In the genomic region with DNA sequence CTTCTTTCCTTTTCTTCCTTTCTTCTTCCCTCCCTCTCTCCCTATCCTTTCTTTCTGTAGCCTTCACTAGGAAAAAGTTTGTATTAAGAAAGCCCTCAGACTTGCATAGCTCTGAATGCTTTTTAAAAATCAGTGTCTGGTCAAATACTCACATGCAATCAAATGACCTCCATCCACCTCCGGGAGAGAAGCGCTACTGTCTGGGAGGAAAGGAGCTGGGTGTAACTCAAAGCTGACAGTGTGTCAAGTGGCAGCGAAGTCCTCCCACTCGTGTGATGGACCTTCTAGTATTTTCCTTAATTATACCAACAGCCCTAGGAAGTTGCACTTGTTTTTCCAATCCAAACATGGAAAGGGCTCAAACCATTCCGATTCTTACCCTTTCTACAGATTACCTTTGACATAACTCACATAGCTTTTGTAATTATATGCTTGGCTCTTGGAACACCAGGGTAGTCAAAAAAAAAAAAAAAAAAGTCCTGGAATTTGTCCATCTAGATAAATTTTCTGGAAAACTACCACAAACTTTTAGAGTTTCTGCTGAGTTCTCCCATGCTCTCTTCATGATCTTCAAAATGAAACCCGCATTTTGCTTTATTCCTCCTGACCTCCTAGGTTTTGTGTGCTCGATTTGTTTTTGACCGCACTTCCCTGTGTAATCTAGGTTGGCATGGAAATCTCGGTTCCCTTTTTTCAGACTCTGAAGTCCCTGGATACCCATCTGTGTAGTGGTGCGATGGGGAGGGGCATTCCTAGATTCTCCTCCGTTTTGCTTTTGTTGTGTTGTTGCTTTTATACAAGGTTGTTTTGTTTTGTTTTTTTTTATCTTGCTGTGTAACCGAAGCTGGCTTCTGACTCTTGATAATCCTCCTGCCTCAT, we compare ENCODE assay signal across 8 mouse cellular contexts. TPM values are rescaled to one million over a fixed set of nuclear protein-coding genes. Genes with fewer than 3 reads are reported as not detected.
DNase-seq lines count a peak whose midpoint lies in the region; ATAC-seq lines count a peak whose summit lies in the region.

A gene (minus strand): TSS at position 272 of the 879 bp plus-strand sequence.

- no peaks in the 10 kb centered on the region for H3K9me3 ChIP-seq in lung, embryonic 15.5 days
- 0 out of 2 replicates have a peak, but pooled peaks cover 6% of the 10 kb centered on the region for H3K9me3 ChIP-seq in embryonic facial prominence, embryonic 12.5 days
- no peaks in the 10 kb centered on the region for H3K9me3 ChIP-seq in heart, embryonic 12.5 days (replicated peaks)
- 0 out of 2 replicates have a peak, but pooled peaks cover 3% of the 10 kb centered on the region for H3K9me3 ChIP-seq in neural tube, embryonic 14.5 days (ENCODE audit: control insufficient read depth, low read length)

- H3K4me3 ChIP-seq in lung, embryonic 15.5 days, result peak within 1 kb of the TSS; percentile 73
- H3K4me3 ChIP-seq in embryonic facial prominence, embryonic 12.5 days, result peak within 1 kb of the TSS; percentile 80
- H3K4me3 ChIP-seq in heart, embryonic 12.5 days, result peak within 1 kb of the TSS; percentile 72
- peak within 1 kb of the TSS; percentile 52 for H3K4me3 ChIP-seq in neural tube, embryonic 14.5 days (ENCODE audit: low read depth, low read length)

- intact Hi-C loops in left cerebral cortex, postnatal 25 days (cut with DNase I), result loop anchor here (5.0 kb wide), 2 partner anchors 98 to 148 kb away; a partner anchor contains a TSS

- no peaks in the 10 kb centered on the region for H3K27me3 ChIP-seq in lung, embryonic 15.5 days
- no peaks in the 10 kb centered on the region for H3K27me3 ChIP-seq in embryonic facial prominence, embryonic 12.5 days
- H3K27me3 ChIP-seq in heart, embryonic 12.5 days (replicated peaks), result no peaks in the 10 kb centered on the region
- no peaks in the 10 kb centered on the region for H3K27me3 ChIP-seq in neural tube, embryonic 14.5 days (ENCODE audit: control insufficient read depth, insufficient read depth, low read length)

- no peaks in the 10 kb centered on the region for H3K36me3 ChIP-seq in lung, embryonic 15.5 days
- no peaks in the 10 kb centered on the region for H3K36me3 ChIP-seq in embryonic facial prominence, embryonic 12.5 days
- H3K36me3 ChIP-seq in heart, embryonic 12.5 days, result no peaks in the 10 kb centered on the region
- H3K36me3 ChIP-seq in neural tube, embryonic 14.5 days (ENCODE audit: control insufficient read depth, insufficient read depth, low read length), result no peaks in the 10 kb centered on the region

- no peak for DNase-seq in lung, postnatal 4 days
- DNase-seq in left cerebral cortex, postnatal 25 days (ENCODE audit: low spot score in 2 of 2), result no peak
- no peak for DNase-seq in cerebellum, postnatal 36 days
- DNase-seq in right cerebral cortex, postnatal 36 days (ENCODE audit: low spot score in 2 of 2), result no peak

- 79% methylated on average over 12 of the region's 12 CpGs for WGBS in lung, embryonic 15.5 days
- WGBS in embryonic facial prominence, embryonic 12.5 days, result 88% methylated on average over 12 of the region's 12 CpGs
- WGBS in heart, embryonic 12.5 days, result 76% methylated on average over 12 of the region's 12 CpGs
- WGBS in neural tube, embryonic 14.5 days, result 89% methylated on average over 12 of the region's 12 CpGs

- H3K4me2 ChIP-seq in lung, embryonic 15.5 days, result peak within 1 kb of the TSS; percentile 93
- peak within 1 kb of the TSS; percentile 86 for H3K4me2 ChIP-seq in embryonic facial prominence, embryonic 12.5 days (replicated peaks)
- H3K4me2 ChIP-seq in heart, embryonic 12.5 days, result peak within 1 kb of the TSS; percentile 79
- peak within 1 kb of the TSS; percentile 77 for H3K4me2 ChIP-seq in neural tube, embryonic 14.5 days (ENCODE audit: low read depth, low read length)

- no peaks in the 10 kb centered on the region for H3K4me1 ChIP-seq in lung, embryonic 15.5 days
- H3K4me1 ChIP-seq in embryonic facial prominence, embryonic 12.5 days, result no peaks in the 10 kb centered on the region
- H3K4me1 ChIP-seq in heart, embryonic 12.5 days (replicated peaks), result peaks cover 15% of the 10 kb centered on the region
- H3K4me1 ChIP-seq in neural tube, embryonic 14.5 days (ENCODE audit: control insufficient read depth, insufficient read depth, low read length), result no peaks in the 10 kb centered on the region

- peak within 1 kb of the TSS; percentile 76 for H3K9ac ChIP-seq in lung, embryonic 15.5 days
- H3K9ac ChIP-seq in embryonic facial prominence, embryonic 12.5 days, result peak within 1 kb of the TSS; percentile 77
- peak within 1 kb of the TSS; percentile 84 for H3K9ac ChIP-seq in heart, embryonic 12.5 days
- peak within 1 kb of the TSS; percentile 66 for H3K9ac ChIP-seq in neural tube, embryonic 14.5 days (replicated peaks; ENCODE audit: low read depth, low read length)

- peak within 1 kb of the TSS; percentile 81 for H3K27ac ChIP-seq in lung, embryonic 15.5 days
- H3K27ac ChIP-seq in embryonic facial prominence, embryonic 12.5 days, result peak within 1 kb of the TSS; percentile 80
- H3K27ac ChIP-seq in heart, embryonic 12.5 days (ENCODE audit: poor library complexity, severe bottlenecking), result peak within 1 kb of the TSS; percentile 82
- peak within 1 kb of the TSS; percentile 36; the same call in 1 of the 2 replicates for H3K27ac ChIP-seq in neural tube, embryonic 14.5 days (ENCODE audit: low read depth, low read length)

- no peak for ATAC-seq in lung, embryonic 15.5 days (ENCODE audit: borderline replicate concordance, extremely low read depth, low FRiP score, low TSS enrichment)
- no peak for ATAC-seq in embryonic facial prominence, embryonic 12.5 days (ENCODE audit: insufficient number of reproducible peaks, insufficient read depth, low FRiP score, low TSS enrichment)
- no peak for ATAC-seq in heart, embryonic 12.5 days (ENCODE audit: insufficient number of reproducible peaks, low FRiP score)
- no peak for ATAC-seq in neural tube, embryonic 14.5 days (ENCODE audit: low read depth)

RNA-seq across cellular contexts. Expression of the gene that starts here (rescaled TPM):
- polyA plus RNA-seq in lung, embryonic 15.5 days (2015; fragmentation: Nextera tagmentation; extraction: Ambion mirVana), result 27.3 and 29.7 TPM in 2 replicates
- 8.7 and 10.2 TPM in 2 replicates for polyA plus RNA-seq in embryonic facial prominence, embryonic 12.5 days (2016; fragmentation: Nextera tagmentation; extraction: Ambion mirVana)
- polyA plus RNA-seq in heart, embryonic 12.5 days (2016; fragmentation: Nextera tagmentation; extraction: Ambion mirVana), result 15.9 and 18.2 TPM in 2 replicates
- 10 to 100 TPM; 20.5 to 20.6 TPM for total RNA-seq in left cerebral cortex, postnatal 25 days (2021)
- polyA plus RNA-seq in neural tube, embryonic 14.5 days (2014; fragmentation: Nextera tagmentation; extraction: Ambion mirVana), result 6.3 and 8.3 TPM in 2 replicates
